Mouse (Mus musculus) CH12.LX (cell line): ENCODE measurements around the gene Kcng4. TPM values are rescaled to one million over a fixed set of nuclear protein-coding genes. Genes with fewer than 3 reads are reported as not detected.

Source experiments
- DNase-seq: peaks from one replicate; pipeline ENCODE4 v3.0.0-alpha.2; 2013; ENCODE audit errors: extremely low read depth
- H3K27ac ChIP-seq: 2 replicates; pipeline ENCODE4 v1.5.1; 2012; ENCODE audit warnings: low read depth, mild to moderate bottlenecking, control low read depth, moderate library complexity; ENCODE audit not compliant: insufficient read depth
- H3K27me3 ChIP-seq: replicated peaks from 2 replicates; pipeline ENCODE3; 2012; ENCODE audit warnings: inconsistent platforms
- H3K36me3 ChIP-seq, 2 experiments: replicated peaks in 1 of 2; 2 replicates each; pipeline versions ENCODE3 to v1.6.1; 2012; ENCODE audit warnings: inconsistent platforms in 1 of 2, low read length in 1 of 2, mild to moderate bottlenecking in 1 of 2, mixed read lengths in 1 of 2, moderate library complexity in 1 of 2; ENCODE audit not compliant: control insufficient read depth in 1 of 2, insufficient read depth in 1 of 2
- H3K4me1 ChIP-seq, 2 experiments: 2 replicates each; pipeline ENCODE4 v1.6.1; 2012; ENCODE audit warnings: inconsistent platforms in 1 of 2, moderate library complexity in 1 of 2; ENCODE audit not compliant: insufficient read depth in 2 of 2, control insufficient read depth in 1 of 2
- H3K4me2 ChIP-seq: 2 replicates; pipeline ENCODE4 v1.6.1; 2012; ENCODE audit warnings: low read depth, mild to moderate bottlenecking, control low read depth; ENCODE audit not compliant: poor library complexity, insufficient read depth, severe bottlenecking
- H3K4me3 ChIP-seq, 3 experiments: fragments of 150-350 bp in 1 of 3; sonication (generic) in 1 of 3; replicated peaks in 1 of 3; 2 replicates each; pipeline versions ENCODE3 to v1.5.1; 2011 to 2012; ENCODE audit warnings: low read depth in 2 of 3, low read length in 2 of 3, mild to moderate bottlenecking in 2 of 3, moderate library complexity in 2 of 3, control low read depth in 1 of 3, improper control_type of control experiment in 1 of 3, inconsistent platforms in 1 of 3, mixed read lengths in 1 of 3; ENCODE audit not compliant: poor library complexity in 1 of 3
- H3K79me2 ChIP-seq: replicated peaks from 2 replicates; pipeline ENCODE4 v1.6.1; 2012; ENCODE audit warnings: mild to moderate bottlenecking, moderate library complexity; ENCODE audit not compliant: control insufficient read depth, poor library complexity, insufficient read depth, severe bottlenecking; ENCODE audit errors: extremely low read depth
- H3K9ac ChIP-seq: 2 replicates; pipeline ENCODE4 v1.6.1; 2012; ENCODE audit warnings: low read depth, mild to moderate bottlenecking, control low read depth, moderate library complexity; ENCODE audit not compliant: insufficient read depth
- H3K9me3 ChIP-seq: replicated peaks from 2 replicates; pipeline ENCODE3; 2012; ENCODE audit warnings: low read length, inconsistent platforms, mixed read lengths
- EP300 ChIP-seq: IDR thresholded peaks from 2 replicates; pipeline ENCODE4 v1.6.1; 2011; ENCODE audit warnings: low read length, improper control_type of control experiment
- ETS1 ChIP-seq: conservative IDR thresholded peaks from 2 replicates; pipeline ENCODE4 v1.6.1; 2012; ENCODE audit warnings: low read depth, mild to moderate bottlenecking, inconsistent platforms, low read length, improper control_type of control experiment, moderate library complexity
- GABPA ChIP-seq: IDR thresholded peaks from 2 replicates; pipeline ENCODE4 v1.6.1; 2012; ENCODE audit warnings: low read depth, low read length, improper control_type of control experiment, inconsistent platforms; ENCODE audit not compliant: insufficient replicate concordance
- HCFC1 ChIP-seq: IDR thresholded peaks from 2 replicates; pipeline ENCODE4 v1.6.1; 2012; ENCODE audit warnings: low read depth, mild to moderate bottlenecking, inconsistent platforms, low read length, improper control_type of control experiment
- IRF4 ChIP-seq: IDR thresholded peaks from 2 replicates; pipeline ENCODE4 v1.6.1; 2014; ENCODE audit warnings: low read depth, mild to moderate bottlenecking, inconsistent platforms, low read length, improper control_type of control experiment
- JUND ChIP-seq: conservative IDR thresholded peaks from 2 replicates; pipeline ENCODE4 v1.6.1; 2011; ENCODE audit warnings: low read depth, low read length, improper control_type of control experiment
- MAX ChIP-seq: IDR thresholded peaks from 2 replicates; pipeline ENCODE4 v1.6.1; 2011; ENCODE audit warnings: low read length, improper control_type of control experiment
- MAZ ChIP-seq: IDR thresholded peaks from 2 replicates; pipeline ENCODE4 v1.6.1; 2012; ENCODE audit warnings: low read depth, mild to moderate bottlenecking, inconsistent platforms, low read length, improper control_type of control experiment, moderate library complexity
- MEF2A ChIP-seq: IDR thresholded peaks from 2 replicates; pipeline ENCODE4 v1.6.1; 2014; ENCODE audit warnings: low read depth, mild to moderate bottlenecking, inconsistent platforms, low read length, improper control_type of control experiment, borderline replicate concordance
- MXI1 ChIP-seq: IDR thresholded peaks from 2 replicates; pipeline ENCODE4 v1.6.1; 2011; ENCODE audit warnings: mild to moderate bottlenecking, low read depth, low read length, improper control_type of control experiment
- MYC ChIP-seq: IDR thresholded peaks from 2 replicates; pipeline ENCODE4 v1.6.1; 2011; ENCODE audit warnings: low read depth, mild to moderate bottlenecking, improper control_type of control experiment, low read length
- NELFE ChIP-seq: IDR thresholded peaks from 2 replicates; pipeline ENCODE4 v1.6.1; 2011; ENCODE audit warnings: low read depth, low read length, improper control_type of control experiment
- NRF1 ChIP-seq: IDR thresholded peaks from 2 replicates; pipeline ENCODE4 v1.6.1; 2014; ENCODE audit warnings: low read depth, mild to moderate bottlenecking, inconsistent platforms, low read length, improper control_type of control experiment, moderate library complexity
- PAX5 ChIP-seq: IDR thresholded peaks from 2 replicates; pipeline ENCODE4 v1.6.1; 2012; ENCODE audit warnings: low read length, inconsistent platforms, mixed read lengths
- RAD21 ChIP-seq: IDR thresholded peaks from 2 replicates; pipeline ENCODE4 v1.6.1; 2011; ENCODE audit warnings: low read depth, mild to moderate bottlenecking, low read length, improper control_type of control experiment, moderate library complexity
- TBP ChIP-seq: conservative IDR thresholded peaks from 2 replicates; pipeline ENCODE4 v1.6.1; 2011; ENCODE audit warnings: low read depth, low read length, improper control_type of control experiment
- TCF12 ChIP-seq: IDR thresholded peaks from 2 replicates; pipeline ENCODE4 v1.6.1; 2014; ENCODE audit warnings: low read depth, mild to moderate bottlenecking, inconsistent platforms, low read length, improper control_type of control experiment
- UBTF ChIP-seq: IDR thresholded peaks from 2 replicates; pipeline ENCODE4 v1.6.1; 2012; ENCODE audit warnings: low read depth, mild to moderate bottlenecking, inconsistent platforms, low read length, improper control_type of control experiment, moderate library complexity
- USF2 ChIP-seq: conservative IDR thresholded peaks from 2 replicates; pipeline ENCODE4 v1.6.1; 2011; ENCODE audit warnings: low read depth, low read length, improper control_type of control experiment
- ZC3H11A ChIP-seq: IDR thresholded peaks from 2 replicates; pipeline ENCODE4 v1.6.1; 2012; ENCODE audit warnings: low read depth, mild to moderate bottlenecking, inconsistent platforms, low read length, improper control_type of control experiment
- ZKSCAN1 ChIP-seq: IDR thresholded peaks from 2 replicates; pipeline ENCODE4 v1.6.1; 2012; ENCODE audit warnings: low read depth, inconsistent platforms, low read length, improper control_type of control experiment, borderline replicate concordance
- dilution Hi-C: fragments of 300-500 bp; cut with MboI; formaldehyde crosslinking; loops from 2 replicates; pipeline ENCODE4 v1.14.3; 2020; ENCODE audit warnings: low sequenced_read_pairs; ENCODE audit not compliant: extremely low pct_unique_long_range_greater_than_20kb, extremely low pct_ligation_motif_present
- in situ Hi-C: fragments of 300-500 bp; cut with MboI; formaldehyde crosslinking; loops from 3 replicates; pipeline ENCODE4 v1.14.3; 2019; ENCODE audit warnings: low sequenced_read_pairs, low pct_ligation_motif_present, low pct_unique_long_range_greater_than_20kb, mixed read lengths
- polyA plus RNA-seq: library from polyadenylated mRNA; unstranded; fragments of >175 nt; gene quantifications from 2 replicates; pipeline ENCODE4 v1.2.1, GENCODE M21; 2012; ENCODE audit warnings: low read depth; ENCODE audit not compliant: insufficient read length
- total RNA-seq, 2 experiments: library from RNA; depleted of rRNA; stranded (reverse); fragments of 300-350 nt in 1 of 2; fragments of >200 nt in 1 of 2; gene quantifications; 2 replicates each; pipeline ENCODE4 v1.2.3; 2012 to 2014

The Kcng4 gene
- total and polyA plus RNA-seq, 3 experiments: not detected

DNA sequence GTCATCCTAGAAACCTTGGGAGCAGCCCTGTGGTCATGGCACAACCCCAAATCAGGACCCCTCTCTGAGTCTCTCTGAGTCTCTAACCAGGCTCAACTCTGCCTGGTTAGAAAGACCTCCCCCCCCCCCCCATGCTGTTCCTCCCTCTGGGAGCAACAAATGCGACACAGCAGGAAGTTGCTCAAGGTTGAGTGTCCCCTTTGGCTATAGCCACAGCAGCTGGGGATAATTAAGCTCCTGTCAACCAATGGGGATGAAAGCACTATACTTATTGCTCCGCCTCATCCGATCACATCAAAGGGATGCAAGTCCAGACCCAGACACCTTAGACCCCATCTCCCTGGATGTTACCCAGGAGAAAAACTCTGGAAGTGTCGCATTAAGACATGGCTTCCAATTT is 12.9 kb downstream of the Kcng4 start:
- Histone ChIP-seq H3K9ac (no peak overlapping the region), H3K9me3 (no peaks in the 10 kb centered on the region), H3K36me3 (no peaks in the 10 kb centered on the region), H3K27ac (no peak overlapping the region), H3K4me1 (peaks cover 2 to 9% of the 10 kb centered on the region in 2 experiments; a peak in 3 of 4 replicates), H3K79me2 (no peaks in the 10 kb centered on the region), H3K4me3 (no peak overlapping the region), H3K4me2 (no peak overlapping the region), H3K27me3 (peaks cover 79% of the 10 kb centered on the region)
- TF ChIP-seq ZKSCAN1 (no peak), PAX5 (no peak), UBTF (no peak), NRF1 (no peak), TBP (no peak), USF2 (no peak), MYC (no peak), MXI1 (no peak), MAZ (no peak), IRF4 (no peak)
- no peak for DNase-seq
- dilution Hi-C loops: no loop called here
- in situ Hi-C loops: no loop called here

DNA sequence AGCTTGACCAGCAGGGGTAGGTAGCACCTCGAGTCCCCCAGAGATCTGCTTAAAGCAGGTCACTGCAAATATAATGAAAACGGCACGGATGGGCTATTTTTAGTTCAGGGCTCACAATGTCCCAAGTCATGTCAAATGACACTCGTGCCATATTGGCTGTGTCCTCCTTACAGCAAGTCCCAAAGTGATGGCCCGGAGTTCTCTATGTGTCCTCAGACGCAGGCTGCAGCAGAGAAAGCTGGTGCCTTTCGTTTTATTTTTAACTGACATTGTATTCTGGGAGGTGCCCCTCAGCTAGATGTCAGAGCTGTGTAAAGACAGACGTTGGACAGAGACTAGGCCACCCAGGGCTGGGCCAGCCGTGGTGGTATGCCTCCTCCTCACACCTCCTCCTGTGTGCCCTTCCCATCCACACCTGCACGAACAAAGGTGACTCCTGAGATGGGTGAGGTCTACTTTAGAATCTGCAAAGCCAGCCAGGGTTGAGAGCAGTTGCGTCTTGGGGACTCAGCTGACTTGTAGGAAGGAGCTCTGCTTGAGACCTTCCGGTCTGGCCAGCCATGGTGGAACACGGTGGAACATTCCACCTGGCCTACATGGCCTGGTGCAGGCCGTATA is 14.5 kb downstream of the Kcng4 start:
- dilution Hi-C loops (no loop called here), in situ Hi-C loops (no loop called here)
- no peaks in the 10 kb centered on the region for H3K79me2 ChIP-seq
- H3K9ac ChIP-seq: no peak overlapping the region
- peaks cover 8 to 10% of the 10 kb centered on the region in 2 experiments for H3K4me1 ChIP-seq
- H3K9me3 ChIP-seq: no peaks in the 10 kb centered on the region
- TF ChIP-seq HCFC1 (no peak), EP300 (no peak), JUND (no peak), MXI1 (no peak), GABPA (no peak), PAX5 (no peak), ZKSCAN1 (no peak), RAD21 (no peak), MAX (no peak), NELFE (no peak), MAZ (no peak), ETS1 (no peak), ZC3H11A (no peak), MEF2A (no peak), IRF4 (no peak), TCF12 (no peak)
- no peak for DNase-seq
- H3K36me3 ChIP-seq: no peaks in the 10 kb centered on the region
- H3K4me3 ChIP-seq: no peak overlapping the region
- H3K27ac ChIP-seq: no peak overlapping the region
- H3K4me2 ChIP-seq: no peak overlapping the region
- peaks cover 90% of the 10 kb centered on the region for H3K27me3 ChIP-seq
